Mouse (Mus musculus) heart, postnatal 4 days (tissue): ENCODE data around the gene Fgf10. TPM values are rescaled to one million over a fixed set of nuclear protein-coding genes. Genes with fewer than 3 reads are reported as not detected.

Experiments used
- DNase-seq: peaks from one replicate; pipeline ENCODE4 v3.0.0; 2021
- total RNA-seq, 2 experiments: library from RNA; stranded (reverse); gene quantifications; 2 replicates each; pipeline ENCODE4 v1.2.3; 2021

The Fgf10 gene
- under 1 TPM; 0.36 TPM for total RNA-seq

- no peak for DNase-seq
These were observed at the start of gene Fgf10 for GRCm38 (mm10) chr13:118669491-118669890. Fgf10 (plus strand) TSS chr13:118669791.

DNA sequence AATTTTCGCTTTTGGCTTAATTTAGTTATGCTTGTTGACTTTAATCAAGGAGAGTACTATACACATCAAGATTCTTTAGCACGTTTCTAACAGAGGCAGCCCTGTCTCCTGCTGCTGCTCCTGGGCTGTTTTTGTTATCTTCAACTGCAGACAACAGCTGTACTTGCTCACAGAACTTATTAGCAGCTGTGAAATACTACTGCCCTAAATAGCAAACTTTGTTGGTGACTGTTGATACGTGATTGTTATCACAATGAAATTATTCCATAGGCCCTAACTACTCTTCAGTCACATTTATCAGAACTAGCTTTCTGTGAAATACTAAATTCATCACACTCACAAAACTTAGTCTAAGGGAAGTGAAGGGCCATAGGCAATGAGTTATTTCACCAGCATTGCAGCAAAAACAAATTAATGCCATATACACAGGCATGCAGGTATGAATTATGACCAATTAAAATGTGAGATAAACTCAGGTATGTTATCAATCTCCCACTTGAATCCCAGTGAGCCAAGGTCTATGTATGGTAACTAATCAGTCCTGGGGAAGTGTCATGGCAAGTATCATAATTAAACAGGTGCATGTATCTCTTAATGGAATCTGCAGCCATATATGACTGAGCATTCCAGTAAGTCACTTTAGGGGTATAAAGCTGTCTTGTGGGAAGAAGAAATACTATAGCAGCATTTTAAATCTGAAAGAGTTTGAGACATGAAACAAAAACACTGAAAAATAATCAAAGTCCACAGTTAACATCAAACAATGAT, 39.7 kb upstream of the Fgf10 start:
- DNase-seq: no peak

- no peak for DNase-seq
These were observed 38.1 kb upstream of the Fgf10 start for GRCm38 (mm10) chr13:118631500-118631899.

- DNase-seq: no peak
These were observed 33.5 kb upstream of the Fgf10 start for GRCm38 (mm10) chr13:118636047-118636446.

- DNase-seq: no peak
These were observed 27.0 kb upstream of the Fgf10 start for GRCm38 (mm10) chr13:118642585-118642984.

DNA sequence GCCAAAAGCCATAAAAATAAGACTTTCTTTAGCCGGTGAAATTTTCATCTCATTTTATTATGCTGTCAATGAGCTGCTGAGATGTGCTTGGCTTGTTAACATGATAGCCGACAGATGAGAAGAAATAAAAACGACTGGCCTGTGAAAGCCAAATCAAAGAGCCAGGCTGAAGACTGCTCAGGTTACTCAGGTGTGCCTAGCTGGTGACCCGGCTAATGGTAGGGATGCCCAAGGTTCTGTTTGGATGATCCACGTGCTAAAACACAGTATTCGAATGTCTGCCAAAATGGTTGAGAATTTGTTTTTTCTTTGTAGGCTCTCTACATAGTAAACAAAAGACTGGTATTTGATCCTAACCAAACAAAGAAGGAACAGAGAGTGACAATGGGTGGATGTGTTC, 26.5 kb upstream of the Fgf10 start:
- no peak for DNase-seq

DNA sequence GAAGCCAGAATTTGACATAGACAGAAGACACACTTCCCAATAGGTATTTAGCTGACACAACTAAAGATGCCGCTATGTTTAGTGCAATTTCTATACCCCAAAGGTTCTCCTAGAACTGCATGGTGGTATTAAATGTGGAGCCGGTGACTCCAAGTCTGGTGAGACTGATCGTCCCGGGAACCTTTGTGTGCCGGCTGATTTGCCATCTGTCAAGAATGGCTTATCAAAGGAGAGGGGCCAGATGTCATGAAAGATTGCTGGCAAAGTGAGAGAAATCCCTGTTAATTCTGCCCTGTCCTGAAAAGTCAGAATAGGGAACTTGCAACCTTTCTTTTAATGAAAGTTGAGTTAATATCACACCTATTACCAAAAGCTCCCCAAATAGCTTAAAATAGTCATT, 12.6 kb upstream of the Fgf10 start:
- no peak for DNase-seq

GRCm38 (mm10) chr13:118658031-118658430, 11.6 kb upstream of the Fgf10 start:
- no peak for DNase-seq

DNA sequence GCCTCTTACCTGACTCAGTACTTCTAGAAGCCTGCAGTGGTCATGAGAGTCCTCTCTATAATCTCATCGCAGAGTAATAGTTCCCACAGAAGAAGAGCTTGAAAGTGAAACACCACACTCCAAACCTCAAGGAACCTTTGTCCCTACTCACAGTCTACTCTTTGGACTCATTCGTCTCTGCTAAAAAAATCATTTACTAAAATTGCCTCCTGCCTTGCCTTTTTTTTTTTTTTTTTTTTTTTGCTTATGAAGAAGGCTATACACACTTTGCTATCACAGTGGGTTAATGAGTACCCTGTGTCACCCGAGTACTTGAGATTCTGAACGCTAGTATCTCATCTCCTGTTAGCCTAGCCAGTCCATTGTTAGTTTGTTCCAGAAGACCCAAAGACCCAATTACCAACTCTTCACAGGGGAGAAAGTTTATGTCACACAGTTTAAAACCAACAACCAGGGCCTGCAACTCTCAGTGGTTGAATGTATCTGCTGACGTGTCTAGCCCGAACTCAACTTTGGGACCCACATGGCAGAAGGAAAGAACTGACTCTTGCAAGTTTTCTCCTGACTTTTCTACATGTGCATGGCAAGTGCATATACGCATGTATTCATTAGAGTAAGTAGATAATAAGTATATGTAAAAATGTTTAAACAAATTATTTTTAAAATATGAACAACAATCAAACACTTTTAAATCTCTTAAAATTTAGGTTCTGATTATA, 10.8 kb upstream of the Fgf10 start:
- DNase-seq: no peak

GRCm38 (mm10) chr13:118661664-118662063, 7.9 kb upstream of the Fgf10 start:
- DNase-seq: no peak

DNA sequence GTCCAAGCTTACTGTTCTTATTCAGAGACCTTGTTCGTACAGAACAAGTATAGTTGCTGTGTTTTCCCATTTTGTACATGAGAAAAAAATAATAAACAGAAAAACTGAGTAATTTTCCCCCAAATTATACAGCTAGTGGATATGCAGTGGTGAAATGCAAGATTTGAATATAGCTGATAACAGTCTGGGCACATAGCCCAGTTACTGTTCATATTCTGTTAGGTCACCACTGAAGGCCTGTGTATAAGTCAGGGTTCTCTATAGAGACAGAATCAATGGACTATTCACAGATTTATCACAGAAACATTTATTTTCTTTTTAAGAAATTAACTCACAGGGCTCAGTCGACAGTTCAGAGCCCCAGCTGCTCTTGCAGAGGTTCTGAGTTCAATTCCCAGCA, 4.7 kb upstream of the Fgf10 start:
- DNase-seq: no peak

GRCm38 (mm10) chr13:118679228-118679627, 9.6 kb downstream of the Fgf10 start:
- no peak for DNase-seq

- no peak for DNase-seq
These were observed 23.5 kb downstream of the Fgf10 start for GRCm38 (mm10) chr13:118693049-118693448.

- no peak for DNase-seq
These were observed 25.5 kb downstream of the Fgf10 start for GRCm38 (mm10) chr13:118695103-118695502.

GRCm38 (mm10) chr13:118703727-118704126, 34.1 kb downstream of the Fgf10 start:
- DNase-seq: no peak

DNA sequence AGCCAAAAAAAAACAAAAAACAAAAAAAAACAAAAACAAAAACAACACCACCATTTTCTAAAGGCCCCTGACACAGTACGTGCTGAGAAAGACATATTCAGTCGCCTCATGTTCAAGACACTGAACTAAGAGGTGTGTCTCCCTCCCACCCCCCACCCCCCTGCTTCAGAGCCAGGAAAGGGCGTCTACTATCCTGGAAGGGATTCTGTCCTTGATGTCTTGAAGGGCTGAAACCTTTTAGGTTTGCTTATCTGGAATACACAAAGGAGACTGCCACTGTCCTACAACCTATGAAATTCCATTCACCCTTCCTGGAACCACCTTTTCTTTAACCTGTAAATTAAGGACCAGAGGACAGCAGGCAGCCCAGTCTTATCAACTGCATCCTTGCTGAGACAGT, 36.1 kb downstream of the Fgf10 start:
- DNase-seq: no peak

DNA sequence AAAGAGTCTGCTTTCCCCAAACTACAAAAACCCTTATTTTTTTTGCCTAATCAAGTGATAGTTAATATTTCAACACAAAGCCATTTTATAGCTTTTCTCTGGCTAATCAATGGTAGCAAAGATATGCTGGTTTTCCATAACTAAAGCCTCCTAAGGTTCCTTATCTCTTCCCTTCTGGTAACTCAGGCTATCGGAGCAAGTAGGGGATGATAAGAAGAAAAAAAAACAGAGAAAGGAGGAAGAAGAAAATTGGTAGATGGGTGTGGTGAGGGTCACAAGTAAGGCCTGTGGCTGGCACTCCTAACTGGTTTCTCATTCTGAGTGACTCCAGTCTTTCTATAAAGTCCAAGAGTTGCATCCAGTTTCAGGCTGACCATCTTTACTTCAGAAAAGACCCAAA, 40.3 kb downstream of the Fgf10 start:
- no peak for DNase-seq

DNA sequence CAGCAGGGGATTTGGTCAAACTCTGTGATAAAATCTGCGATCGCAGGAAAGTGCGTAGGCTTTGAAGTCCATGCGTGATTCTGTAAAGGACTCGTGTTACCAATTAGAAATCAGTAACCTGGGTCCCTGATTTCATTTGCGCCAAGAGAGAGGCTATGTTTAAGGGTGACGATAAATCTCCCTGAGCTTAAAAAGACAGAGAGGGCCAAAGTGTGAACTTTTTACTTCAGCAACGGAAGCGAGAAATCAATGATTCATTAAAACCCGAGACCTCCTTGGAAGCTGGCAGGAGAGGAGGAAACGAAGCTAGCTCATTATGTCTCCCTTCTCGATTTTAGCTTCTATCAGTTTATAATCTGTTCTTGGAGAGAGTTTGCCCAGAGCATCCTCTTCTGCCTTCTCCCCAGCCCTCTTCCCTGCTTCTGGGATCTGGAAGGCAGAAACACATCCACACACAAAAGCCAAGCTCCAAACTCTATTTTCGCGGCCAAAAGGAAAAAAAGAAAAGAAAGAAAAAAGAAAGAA, 44.1 kb downstream of the Fgf10 start:
- DNase-seq: no peak

- DNase-seq: peak; percentile 22
These were observed 44.9 kb downstream of the Fgf10 start for GRCm38 (mm10) chr13:118714284-118715065.

- peak; percentile 16 for DNase-seq
These were observed 45.8 kb downstream of the Fgf10 start for GRCm38 (mm10) chr13:118715066-118716018.

DNA sequence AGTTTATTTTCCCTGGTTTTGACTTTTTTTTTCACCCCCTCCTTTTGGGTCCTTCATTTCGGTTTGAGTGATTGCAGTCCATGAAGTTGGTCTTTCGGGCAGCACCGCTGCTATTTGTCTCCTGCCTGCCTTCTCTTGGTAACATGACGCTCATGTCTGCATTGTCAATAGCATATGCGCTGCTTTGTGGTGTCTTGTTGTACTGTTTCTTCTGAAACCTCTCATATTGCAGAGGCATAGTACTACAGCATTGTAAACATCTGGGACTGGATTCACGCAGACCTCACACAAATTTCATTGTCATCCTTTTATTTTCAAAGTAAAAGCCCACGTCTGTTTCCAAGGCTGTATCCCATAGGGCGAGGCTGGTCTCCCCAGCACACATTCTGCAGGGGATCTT, 46.7 kb downstream of the Fgf10 start:
- no peak for DNase-seq

- DNase-seq: no peak
These were observed 47.1 kb downstream of the Fgf10 start for GRCm38 (mm10) chr13:118716726-118717125.
